Mouse (Mus musculus) heart, adult 2 months (tissue): ENCODE results near the gene Rnf39. TPM values are rescaled to one million over a fixed set of nuclear protein-coding genes. Genes with fewer than 3 reads are reported as not detected.

ENCODE experiments used
- DNase-seq, 2 experiments: peaks; one replicate each; pipeline ENCODE4 v3.0.0; 2021
- H3K27ac ChIP-seq: fragments of 200-600 bp; 2 replicates; pipeline ENCODE4 v1.8.1; 2022
- H3K27me3 ChIP-seq: fragments of 200-500 bp; 2 replicates; pipeline ENCODE4 v1.6.1; 2012; ENCODE audit warnings: mild to moderate bottlenecking, low read length, inconsistent platforms, mixed read lengths; ENCODE audit not compliant: control insufficient read depth, insufficient read depth
- H3K36me3 ChIP-seq: fragments of 200-500 bp; 2 replicates; pipeline ENCODE4 v1.6.1; 2012; ENCODE audit warnings: low read length, inconsistent platforms; ENCODE audit not compliant: control insufficient read depth, insufficient read depth
- H3K4me1 ChIP-seq: fragments of 200-500 bp; 2 replicates; pipeline ENCODE4 v1.6.1; 2011; ENCODE audit warnings: low read length; ENCODE audit not compliant: control insufficient read depth, insufficient read depth
- H3K4me3 ChIP-seq: fragments of 200-600 bp; 2 replicates; pipeline ENCODE4 v1.8.1; 2022
- H3K79me2 ChIP-seq: fragments of 200-500 bp; replicated peaks from 2 replicates; pipeline ENCODE4 v1.6.1; 2012; ENCODE audit warnings: mild to moderate bottlenecking, inconsistent platforms, low read length, moderate library complexity, mixed read lengths; ENCODE audit not compliant: control insufficient read depth, insufficient read depth
- H3K9ac ChIP-seq: fragments of 200-500 bp; 2 replicates; pipeline ENCODE4 v1.6.1; 2012; ENCODE audit warnings: low read depth, mild to moderate bottlenecking, control low read depth, inconsistent platforms, low read length, mixed read lengths
- CTCF ChIP-seq: fragments of 200-600 bp; IDR thresholded peaks from 2 replicates; pipeline ENCODE4 v1.8.1; 2022; ENCODE audit warnings: antibody characterized with exemption, mild to moderate bottlenecking, moderate library complexity
- EP300 ChIP-seq: fragments of 200-500 bp; IDR thresholded peaks from 2 replicates; pipeline ENCODE4 v1.6.1; 2011; ENCODE audit warnings: low read depth, low read length, control low read depth; ENCODE audit not compliant: insufficient read depth
- POLR2A ChIP-seq: fragments of 200-500 bp; IDR thresholded peaks from 2 replicates; pipeline ENCODE4 v1.6.1; 2011; ENCODE audit warnings: mild to moderate bottlenecking, low read depth, low read length, control low read depth; ENCODE audit not compliant: insufficient read depth
- WGBS: fragments of 180-500 bp; shearing (Covaris S2); methylation state at CpG from one replicate; pipeline ENCODE4 v1.1.7; 2018; 5-methylcytosine and 5-hydroxymethylcytosine counted together
- intact Hi-C: fragments of 180-260 bp; cut with DNase I; formaldehyde crosslinking; loops from one replicate; pipeline ENCODE4 v1.15.1; 2025
- polyA plus RNA-seq: library from polyadenylated mRNA; depleted of rRNA; stranded (reverse); fragments of >200 nt; gene quantifications from 2 replicates; pipeline ENCODE4 v1.2.3, GENCODE M21; 2012
- total RNA-seq, 2 experiments: library from RNA; stranded (reverse); gene quantifications; 2 replicates each; pipeline ENCODE4 v1.2.3; 2021

The Rnf39 gene
- total and polyA plus RNA-seq, 3 experiments = 0.77 to 1.00 (median 0.81) TPM

DNA sequence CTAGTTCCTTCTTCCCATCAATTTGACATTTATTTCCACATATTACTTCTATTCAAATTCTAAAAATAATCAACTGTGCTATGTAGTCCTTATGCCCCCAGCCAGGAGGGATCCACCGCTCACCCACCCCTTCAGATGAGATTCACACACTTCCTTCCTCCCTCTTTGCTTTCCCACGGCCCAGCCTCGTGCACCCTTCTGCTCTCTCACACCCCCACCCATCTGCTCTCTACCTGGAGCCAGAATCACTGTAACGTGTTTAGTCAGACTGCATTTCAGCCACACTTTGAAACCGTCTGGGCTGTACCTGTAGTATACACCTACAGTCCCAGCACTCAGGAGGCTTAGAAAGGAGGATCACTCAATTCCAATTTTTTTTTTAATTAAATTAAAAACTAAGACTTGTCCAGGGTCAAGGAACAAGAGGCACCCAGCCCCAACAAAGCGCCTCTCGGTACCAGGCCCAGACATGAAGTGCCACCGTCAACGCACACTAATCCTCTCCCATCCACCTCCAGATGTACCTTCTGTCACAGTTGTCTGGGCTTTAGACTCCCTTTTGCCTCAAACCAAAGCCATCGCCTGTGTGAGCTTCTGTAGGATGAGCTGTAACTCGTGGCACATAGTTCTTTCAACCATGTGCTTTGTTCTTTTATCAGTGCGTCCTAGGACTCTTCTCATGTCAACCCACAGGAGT is 13.3 kb upstream of the Rnf39 start:
- TF ChIP-seq EP300 = no peak
- TF ChIP-seq CTCF = no peak
- TF ChIP-seq POLR2A = no peak
- Histone ChIP-seq H3K4me1 (peaks cover 15% of the 10 kb centered on the region), H3K79me2 (no peaks in the 10 kb centered on the region), H3K27ac (peak overlapping the region; percentile 67), H3K27me3 (no peaks in the 10 kb centered on the region), H3K9ac (no peak overlapping the region), H3K4me3 (no peak overlapping the region), H3K36me3 (no peaks in the 10 kb centered on the region; the same call in 1 of the 2 replicates)
- no peak for DNase-seq
- intact Hi-C loops = no loop called here
- WGBS = 66% methylated on average over 12 of the region's 12 CpGs

DNA sequence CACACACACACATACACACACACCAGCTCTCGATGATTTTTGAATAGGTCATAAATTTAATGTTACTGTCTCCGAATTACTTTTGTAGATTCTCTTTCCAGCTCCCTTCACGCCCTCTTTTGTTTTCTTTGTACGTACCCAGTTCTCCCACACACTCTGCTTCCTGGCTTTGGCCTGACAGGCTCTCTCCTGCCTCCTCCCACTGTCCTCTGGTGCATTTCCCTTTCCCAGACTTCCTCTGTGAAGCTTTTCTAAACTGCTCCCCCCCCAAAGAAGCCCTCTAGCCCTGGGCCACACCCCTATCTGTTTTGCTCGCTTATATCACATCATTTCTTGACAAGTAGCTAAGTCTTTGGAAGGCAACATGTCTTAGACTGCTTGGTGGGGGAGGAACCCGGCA is 12.5 kb upstream of the Rnf39 start:
- Histone ChIP-seq H3K4me3 (no peak overlapping the region), H3K79me2 (no peaks in the 10 kb centered on the region), H3K36me3 (no peaks in the 10 kb centered on the region; the same call in 1 of the 2 replicates), H3K9ac (no peak overlapping the region), H3K27me3 (no peaks in the 10 kb centered on the region), H3K27ac (peak overlapping the region; percentile 67), H3K4me1 (peaks cover 15% of the 10 kb centered on the region)
- 49% methylated on average over 6 of the region's 6 CpGs for WGBS
- no peak for TF ChIP-seq POLR2A
- TF ChIP-seq EP300 = 0 out of 2 replicates have a peak, but pooled peaks have one; percentile 38
- DNase-seq = peak in 1 of 2 experiments; percentile 35
- intact Hi-C loops = no loop called here

DNA sequence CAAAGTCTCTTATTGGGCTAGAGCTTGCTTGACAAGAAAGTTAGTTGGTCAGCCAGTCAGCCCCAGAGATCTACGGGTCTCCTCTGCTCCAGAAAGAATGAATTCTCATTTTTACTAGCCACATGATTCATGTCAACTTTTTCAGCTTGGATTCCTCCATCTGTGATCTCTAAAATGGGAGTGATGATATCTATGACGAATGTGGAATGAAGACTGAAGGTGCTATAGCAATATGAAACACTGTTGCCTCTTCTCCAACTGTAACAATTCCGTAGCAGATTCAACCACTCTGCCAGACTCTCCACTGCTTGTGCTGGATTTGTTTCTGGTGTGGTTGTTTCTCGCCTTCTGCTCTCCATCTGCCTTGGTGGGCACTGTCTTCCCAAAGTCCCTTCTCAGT is 11.6 kb upstream of the Rnf39 start:
- intact Hi-C loops = no loop called here
- WGBS = 74% methylated on average over 4 of the region's 4 CpGs
- no peak for TF ChIP-seq POLR2A
- TF ChIP-seq CTCF = no peak
- TF ChIP-seq EP300 = no peak

DNA sequence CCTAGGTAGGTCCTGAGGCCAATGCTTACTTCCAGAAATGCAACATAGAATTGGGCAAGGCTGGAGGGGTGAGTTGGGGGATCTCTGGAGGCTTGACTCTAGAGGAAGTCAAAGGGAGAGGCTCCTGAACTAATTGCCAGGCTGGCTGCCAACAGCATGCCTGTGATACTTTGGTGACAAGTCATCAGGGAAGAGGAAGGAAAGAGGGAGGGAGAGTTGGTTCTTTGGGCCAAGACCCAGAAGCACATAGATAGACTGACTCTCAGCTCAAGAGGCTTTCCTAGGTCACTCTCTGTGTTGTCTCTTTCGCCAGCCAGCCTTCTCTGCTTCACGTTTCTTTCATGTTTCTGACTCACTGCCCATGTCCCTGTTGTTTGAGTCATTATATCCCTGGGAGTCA is 10.9 kb upstream of the Rnf39 start:
- DNase-seq = peak; percentile 56 to 77
- Histone ChIP-seq H3K36me3 (no peaks in the 10 kb centered on the region; the same call in 1 of the 2 replicates), H3K79me2 (no peaks in the 10 kb centered on the region), H3K4me1 (peaks cover 15% of the 10 kb centered on the region), H3K9ac (no peak overlapping the region), H3K4me3 (no peak overlapping the region), H3K27me3 (no peaks in the 10 kb centered on the region), H3K27ac (peak overlapping the region; percentile 32)
- 8% methylated on average over 2 of the region's 2 CpGs for WGBS
- intact Hi-C loops = loop anchor here (1.0 kb wide), 1 partner anchor 14 kb away; no protein-coding TSS in a partner anchor
- TF ChIP-seq CTCF = no peak
- no peak for TF ChIP-seq POLR2A
- no peak for TF ChIP-seq EP300

More for the DNA sequence above, 11.6 kb upstream of the Rnf39 start:
- no peaks in the 10 kb centered on the region for H3K27me3 ChIP-seq
- H3K4me1 ChIP-seq = peaks cover 15% of the 10 kb centered on the region
- DNase-seq = no peak
- H3K27ac ChIP-seq = peak overlapping the region; percentile 26
- H3K36me3 ChIP-seq = no peaks in the 10 kb centered on the region; the same call in 1 of the 2 replicates
- H3K9ac ChIP-seq = no peak overlapping the region
- H3K79me2 ChIP-seq = no peaks in the 10 kb centered on the region
- no peak overlapping the region for H3K4me3 ChIP-seq

DNA sequence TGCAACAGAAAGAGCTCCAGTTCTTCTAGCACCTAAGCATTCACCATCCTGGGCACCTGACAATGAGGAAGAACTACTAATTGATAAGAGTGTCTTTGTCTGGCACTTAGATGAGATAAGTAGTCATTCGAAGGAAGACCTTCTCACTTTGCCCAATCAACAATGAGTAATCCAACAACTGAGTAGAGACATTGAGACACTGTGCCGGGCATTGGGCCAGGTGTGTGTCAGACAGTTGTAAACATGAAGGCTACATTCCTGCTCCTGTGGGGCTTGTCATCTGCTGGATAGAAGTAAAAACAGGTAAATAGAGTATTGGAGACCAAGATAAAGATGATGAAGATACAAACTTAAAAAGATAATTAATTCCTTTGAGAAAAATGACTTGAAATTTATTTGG is 4.7 kb upstream of the Rnf39 start:
- no peaks in the 10 kb centered on the region for H3K36me3 ChIP-seq
- TF ChIP-seq CTCF = no peak
- TF ChIP-seq POLR2A = no peak
- TF ChIP-seq EP300 = no peak
- no peaks in the 10 kb centered on the region for H3K27me3 ChIP-seq

DNA sequence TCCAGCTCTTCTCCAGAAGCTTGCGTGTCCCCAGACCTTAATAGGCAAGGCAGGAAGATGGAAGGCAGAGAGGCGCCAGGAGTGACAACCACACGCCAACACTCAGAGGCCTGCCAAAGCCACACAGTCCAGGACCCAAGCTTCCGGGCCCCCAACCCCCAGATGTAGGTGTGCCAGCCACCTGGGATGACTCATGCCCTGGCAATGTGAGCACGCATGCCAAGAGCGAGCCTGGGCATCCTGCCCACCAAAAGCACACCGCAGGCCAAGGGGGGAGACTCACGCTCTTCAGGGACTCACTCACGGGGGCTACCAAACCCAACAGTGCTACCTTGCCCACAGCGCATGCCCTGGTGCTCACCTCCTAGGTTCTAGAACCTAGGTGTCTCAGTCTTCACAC is 327 bp upstream of the Rnf39 start:
- Histone ChIP-seq H3K27me3 (no peaks in the 10 kb centered on the region), H3K27ac (peak overlapping the region; percentile 63)
- 24% methylated on average over 10 of the region's 10 CpGs for WGBS

More for the DNA sequence above, 4.7 kb upstream of the Rnf39 start:
- Histone ChIP-seq H3K27ac (no peak overlapping the region), H3K4me1 (peaks cover 3% of the 10 kb centered on the region; the same call in 1 of the 2 replicates), H3K4me3 (no peak overlapping the region), H3K79me2 (no peaks in the 10 kb centered on the region), H3K9ac (no peak overlapping the region)
- WGBS = 60% methylated on average over 2 of the region's 2 CpGs
- intact Hi-C loops = no loop called here
- DNase-seq = no peak

More for the DNA sequence above, 327 bp upstream of the Rnf39 start:
- no peaks in the 10 kb centered on the region for H3K36me3 ChIP-seq
- H3K4me3 ChIP-seq = peak overlapping the region; percentile 42
- intact Hi-C loops = no loop called here
- H3K9ac ChIP-seq = peak overlapping the region; percentile 34
- TF ChIP-seq POLR2A = no peak
- TF ChIP-seq CTCF = no peak
- TF ChIP-seq EP300 = 0 out of 2 replicates have a peak, but pooled peaks have one; percentile 13
- H3K79me2 ChIP-seq = no peaks in the 10 kb centered on the region
- peak; percentile 71 to 81 for DNase-seq
- H3K4me1 ChIP-seq = peaks cover 5% of the 10 kb centered on the region
